Mouse (Mus musculus): ENCODE measurements around the gene Rufy2. TPM values are rescaled to one million over a fixed set of nuclear protein-coding genes. Genes with fewer than 3 reads are reported as not detected.

The Rufy2 gene
- polyA plus RNA-seq, 1 experiment = 22.4 TPM

DNA sequence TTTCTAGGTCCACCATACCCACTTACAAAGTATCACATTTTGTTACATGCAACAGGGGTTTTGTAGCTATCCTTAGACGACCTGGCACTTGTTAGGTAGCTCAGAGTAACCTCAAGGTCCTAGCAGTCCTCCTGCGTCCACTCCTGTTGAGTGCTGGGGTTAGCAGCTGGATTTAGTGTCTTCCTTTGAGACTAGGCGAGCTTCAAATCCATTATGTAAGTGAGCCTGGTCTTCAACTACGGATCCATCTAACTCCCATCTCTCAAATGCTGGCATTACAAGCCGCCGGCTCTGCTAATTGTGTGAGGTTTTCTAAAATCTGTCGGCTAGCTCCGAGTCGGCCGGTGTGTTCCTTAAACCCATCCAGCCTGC lies 370 bp upstream of the Rufy2 start:
- peak overlapping the region; percentile 41 for H3K4me3 ChIP-seq (ENCODE audit: insufficient read depth, low read length)
- H3K4me1 ChIP-seq (ENCODE audit: control insufficient read depth, insufficient read depth, low read length) = 0 out of 2 replicates have a peak, but pooled peaks cover 2% of the 10 kb centered on the region
- no peak overlapping the region for H3K27ac ChIP-seq (ENCODE audit: insufficient read depth, low read length)
- TF ChIP-seq POLR2A (IDR thresholded peaks at IDR 0.05; ENCODE audit: low read depth, low read length) (no peak), CTCF (IDR thresholded peaks at IDR 0.05; ENCODE audit: borderline replicate concordance, insufficient read depth, low read length) (no peak)

DNA sequence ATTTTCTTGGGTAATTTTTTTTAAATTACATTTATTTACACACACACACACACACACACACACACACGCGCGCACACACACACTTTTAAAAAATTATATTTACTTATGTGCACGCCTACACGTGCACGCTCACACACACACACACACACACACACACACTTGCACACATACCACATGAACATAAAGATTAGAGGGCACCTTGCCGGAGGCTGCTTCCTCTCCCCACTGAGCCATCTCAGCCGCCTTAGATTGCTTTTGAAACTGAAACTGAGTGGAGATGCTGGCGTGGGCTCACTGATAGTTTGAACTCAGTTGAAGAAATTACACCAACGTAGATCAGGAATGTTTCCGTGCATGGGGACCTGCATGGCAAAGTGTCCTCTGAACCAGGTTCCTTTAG lies 4.0 kb downstream of the Rufy2 start:
- TF ChIP-seq POLR2A (IDR thresholded peaks at IDR 0.05; ENCODE audit: low read depth, low read length) (no peak), CTCF (IDR thresholded peaks at IDR 0.05; ENCODE audit: borderline replicate concordance, insufficient read depth, low read length) (no peak)
- Histone ChIP-seq H3K4me3 (ENCODE audit: insufficient read depth, low read length) (no peak overlapping the region), H3K27ac (ENCODE audit: insufficient read depth, low read length) (no peak overlapping the region), H3K4me1 (ENCODE audit: control insufficient read depth, insufficient read depth, low read length) (0 out of 2 replicates have a peak, but pooled peaks cover 2% of the 10 kb centered on the region)

DNA sequence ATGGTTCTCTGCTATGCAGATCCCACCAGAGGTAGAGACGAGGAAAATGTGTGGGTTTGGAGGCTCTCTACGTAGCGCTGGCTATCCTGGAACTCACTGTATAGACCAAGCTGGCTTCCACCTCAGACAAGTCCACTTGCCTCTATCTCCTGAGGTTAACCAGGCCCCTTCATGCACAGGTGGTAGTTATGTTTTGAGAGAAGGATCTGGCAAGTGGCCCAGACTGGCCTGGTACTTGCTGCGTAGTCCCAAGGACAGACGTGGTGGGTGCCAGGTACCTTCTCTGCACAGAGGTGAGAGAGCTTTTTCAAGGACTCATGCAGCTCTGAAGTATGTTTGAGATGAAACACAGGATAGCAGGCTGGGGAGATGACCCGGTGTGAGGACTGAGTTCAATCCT lies 4.5 kb downstream of the Rufy2 start:
- H3K4me1 ChIP-seq (ENCODE audit: control insufficient read depth, insufficient read depth, low read length) = 0 out of 2 replicates have a peak, but pooled peaks cover 2% of the 10 kb centered on the region
- H3K27ac ChIP-seq (ENCODE audit: insufficient read depth, low read length) = no peak overlapping the region
- TF ChIP-seq CTCF (IDR thresholded peaks at IDR 0.05; ENCODE audit: borderline replicate concordance, insufficient read depth, low read length) (no peak), POLR2A (IDR thresholded peaks at IDR 0.05; ENCODE audit: low read depth, low read length) (no peak)
- H3K4me3 ChIP-seq (ENCODE audit: insufficient read depth, low read length) = no peak overlapping the region

DNA sequence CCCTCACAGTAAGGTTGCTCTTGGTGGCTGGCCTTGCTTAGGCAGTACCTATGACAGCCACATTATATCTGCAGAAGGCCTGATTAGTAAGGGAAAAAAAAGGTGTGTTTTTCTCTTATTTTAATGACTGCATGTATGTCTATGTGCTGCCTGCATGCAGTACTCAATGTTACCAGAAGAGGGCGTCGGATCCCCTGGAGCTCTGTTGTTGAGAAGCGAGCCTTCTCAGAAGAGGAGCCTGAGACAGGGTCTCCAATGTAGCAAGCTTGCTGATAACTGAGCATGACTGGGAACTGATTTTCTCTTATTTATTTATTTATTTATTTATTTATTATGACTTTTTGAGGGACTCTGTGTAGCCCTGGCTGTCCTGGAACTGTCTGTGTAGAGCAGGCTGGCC lies 7.3 kb downstream of the Rufy2 start:
- TF ChIP-seq CTCF (IDR thresholded peaks at IDR 0.05; ENCODE audit: borderline replicate concordance, insufficient read depth, low read length) = no peak
- H3K27ac ChIP-seq (ENCODE audit: insufficient read depth, low read length) = no peak overlapping the region
- no peak overlapping the region for H3K4me3 ChIP-seq (ENCODE audit: insufficient read depth, low read length)
- no peaks in the 10 kb centered on the region for H3K4me1 ChIP-seq (ENCODE audit: control insufficient read depth, insufficient read depth, low read length)

DNA sequence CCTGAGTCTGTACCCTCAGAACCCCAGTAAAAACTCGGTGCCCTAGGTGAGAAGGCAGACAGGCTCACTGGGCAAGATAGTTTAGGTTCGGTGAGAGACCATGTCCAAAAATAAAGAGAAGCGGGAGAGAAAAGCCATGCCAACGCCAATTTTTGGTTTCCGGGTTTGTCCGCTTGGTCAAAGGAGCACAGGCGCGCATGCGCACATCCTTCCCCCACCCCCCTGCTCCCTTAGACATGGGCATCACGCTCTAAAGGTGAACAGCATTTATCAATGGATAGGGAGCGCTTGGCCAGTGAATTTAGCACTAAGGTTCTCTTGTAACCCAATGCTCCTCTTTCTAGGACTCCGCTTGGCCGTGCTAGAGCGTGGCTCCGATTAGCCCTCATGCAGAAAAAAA lies 10.6 kb downstream of the Rufy2 start:
- Histone ChIP-seq H3K27ac (ENCODE audit: insufficient read depth, low read length) (no peak overlapping the region), H3K4me1 (ENCODE audit: control insufficient read depth, insufficient read depth, low read length) (no peaks in the 10 kb centered on the region), H3K4me3 (ENCODE audit: insufficient read depth, low read length) (no peak overlapping the region)
- no peak for TF ChIP-seq CTCF (IDR thresholded peaks at IDR 0.05; ENCODE audit: borderline replicate concordance, insufficient read depth, low read length)
- no peak for TF ChIP-seq POLR2A (IDR thresholded peaks at IDR 0.05; ENCODE audit: low read depth, low read length)

DNA sequence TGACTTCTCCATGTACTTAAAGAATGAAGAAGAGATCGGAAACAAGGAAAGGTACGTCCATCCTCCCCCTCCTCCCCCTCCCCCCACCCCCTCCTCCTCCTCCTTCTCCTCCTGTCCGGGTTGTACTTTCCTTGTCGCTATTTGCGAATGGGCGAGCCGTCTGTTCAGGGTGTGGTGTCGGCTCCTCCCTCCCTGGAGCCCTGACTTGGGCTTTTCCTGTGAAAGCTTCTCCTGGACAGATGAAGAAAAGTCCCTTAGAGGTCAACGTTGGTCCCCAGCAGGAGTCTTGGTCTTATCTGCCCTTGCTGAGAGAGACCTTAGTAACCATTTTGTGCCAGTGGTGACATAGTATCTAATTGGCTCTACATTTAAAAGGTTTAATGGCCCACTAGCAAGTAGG lies 14.0 kb downstream of the Rufy2 start:
- no peak overlapping the region for H3K4me3 ChIP-seq (ENCODE audit: insufficient read depth, low read length)
- no peaks in the 10 kb centered on the region for H3K4me1 ChIP-seq (ENCODE audit: control insufficient read depth, insufficient read depth, low read length)
- no peak overlapping the region for H3K27ac ChIP-seq (ENCODE audit: insufficient read depth, low read length)
- TF ChIP-seq POLR2A (IDR thresholded peaks at IDR 0.05; ENCODE audit: low read depth, low read length) (no peak), CTCF (IDR thresholded peaks at IDR 0.05; ENCODE audit: borderline replicate concordance, insufficient read depth, low read length) (no peak)

DNA sequence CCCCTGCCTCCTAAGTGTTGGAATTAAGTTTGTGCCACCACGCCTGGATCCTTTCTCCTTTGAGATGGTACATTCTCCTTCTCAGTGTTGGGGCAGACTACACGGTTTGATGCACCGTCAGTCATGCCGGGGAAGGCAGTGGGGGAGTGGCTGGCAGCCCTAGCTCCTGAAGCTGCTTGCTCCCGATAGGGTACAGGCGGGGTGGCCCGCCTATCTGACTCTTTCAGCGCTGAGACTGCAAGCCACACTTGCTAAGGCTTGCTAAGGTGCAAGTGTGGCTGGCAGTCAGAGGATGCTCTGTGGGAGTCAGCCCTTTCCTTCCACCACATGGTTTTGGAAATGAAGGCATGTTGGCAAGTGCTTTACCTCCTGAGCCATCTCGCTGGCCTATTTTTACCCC lies 20.6 kb downstream of the Rufy2 start:
- Histone ChIP-seq H3K4me1 (ENCODE audit: control insufficient read depth, insufficient read depth, low read length) (no peaks in the 10 kb centered on the region), H3K4me3 (ENCODE audit: insufficient read depth, low read length) (no peak overlapping the region), H3K27ac (ENCODE audit: insufficient read depth, low read length) (no peak overlapping the region)
- TF ChIP-seq POLR2A (IDR thresholded peaks at IDR 0.05; ENCODE audit: low read depth, low read length) = no peak
- no peak for TF ChIP-seq CTCF (IDR thresholded peaks at IDR 0.05; ENCODE audit: borderline replicate concordance, insufficient read depth, low read length)

DNA sequence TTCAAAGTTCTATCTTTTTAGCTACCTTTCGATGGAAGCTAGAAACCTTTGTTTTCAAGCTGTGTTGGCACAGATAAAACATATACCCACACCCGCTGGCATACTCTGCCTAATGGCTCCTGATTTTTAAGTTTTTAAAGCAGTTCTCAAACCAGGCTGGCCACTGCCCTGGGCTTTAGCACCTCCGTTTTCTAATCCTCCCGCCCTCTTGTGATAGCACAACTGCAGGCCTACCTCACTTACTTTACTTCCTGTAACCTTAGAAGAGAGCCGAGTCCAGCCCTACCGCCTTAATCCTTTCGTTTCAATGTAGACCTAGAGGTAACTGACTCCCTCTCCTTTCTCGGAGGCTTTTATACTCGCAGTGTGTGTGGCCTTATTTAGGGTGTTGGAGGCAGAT lies 23.2 kb downstream of the Rufy2 start:
- H3K27ac ChIP-seq (ENCODE audit: insufficient read depth, low read length) = no peak overlapping the region
- TF ChIP-seq CTCF (IDR thresholded peaks at IDR 0.05; ENCODE audit: borderline replicate concordance, insufficient read depth, low read length) (no peak), POLR2A (IDR thresholded peaks at IDR 0.05; ENCODE audit: low read depth, low read length) (no peak)
- H3K4me1 ChIP-seq (ENCODE audit: control insufficient read depth, insufficient read depth, low read length) = no peaks in the 10 kb centered on the region
- H3K4me3 ChIP-seq (ENCODE audit: insufficient read depth, low read length) = no peak overlapping the region

DNA sequence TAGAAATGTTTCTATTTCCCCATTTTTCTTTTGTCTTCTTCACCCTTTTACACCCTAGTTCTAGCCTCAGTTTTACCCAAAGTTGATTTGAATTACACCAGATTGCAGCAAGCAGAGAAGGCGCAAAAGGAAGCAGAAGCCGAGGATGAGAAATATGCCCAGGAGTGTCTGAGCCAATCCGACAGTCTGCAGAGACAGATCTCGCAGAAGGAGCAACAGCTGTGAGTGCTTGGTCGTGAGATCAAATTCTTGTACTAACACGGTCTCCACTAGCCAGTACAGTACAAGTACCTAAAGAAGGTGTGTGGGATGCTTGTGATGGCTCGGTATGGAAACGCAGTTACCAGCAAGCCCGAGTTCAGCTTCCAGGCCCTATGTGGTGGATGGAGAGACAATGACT lies 24.5 kb downstream of the Rufy2 start:
- H3K4me1 ChIP-seq (ENCODE audit: control insufficient read depth, insufficient read depth, low read length) = no peaks in the 10 kb centered on the region
- H3K4me3 ChIP-seq (ENCODE audit: insufficient read depth, low read length) = no peak overlapping the region
- no peak overlapping the region for H3K27ac ChIP-seq (ENCODE audit: insufficient read depth, low read length)
- TF ChIP-seq CTCF (IDR thresholded peaks at IDR 0.05; ENCODE audit: borderline replicate concordance, insufficient read depth, low read length) (no peak), POLR2A (IDR thresholded peaks at IDR 0.05; ENCODE audit: low read depth, low read length) (no peak)

DNA sequence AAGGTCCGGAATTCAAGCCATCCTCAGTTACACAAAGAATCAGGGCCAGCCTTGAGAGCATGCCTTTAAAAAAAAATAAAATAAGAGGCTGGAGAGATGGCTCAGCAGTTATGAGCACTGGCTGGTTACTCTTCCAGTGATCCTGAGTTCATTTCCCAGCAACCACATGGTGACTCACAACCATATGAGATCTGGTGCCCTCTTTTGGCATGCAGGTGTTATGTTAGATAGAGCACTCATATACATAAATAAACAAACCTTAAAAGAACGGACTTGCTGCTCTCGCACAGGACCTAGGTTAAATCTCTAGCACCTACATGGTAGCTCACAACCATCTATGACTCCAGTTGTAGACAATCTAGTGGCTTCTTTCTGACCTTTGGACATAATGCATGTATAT lies 28.2 kb downstream of the Rufy2 start:
- TF ChIP-seq POLR2A (IDR thresholded peaks at IDR 0.05; ENCODE audit: low read depth, low read length) (no peak), CTCF (IDR thresholded peaks at IDR 0.05; ENCODE audit: borderline replicate concordance, insufficient read depth, low read length) (no peak)
- Histone ChIP-seq H3K27ac (ENCODE audit: insufficient read depth, low read length) (no peak overlapping the region), H3K4me3 (ENCODE audit: insufficient read depth, low read length) (no peak overlapping the region), H3K4me1 (ENCODE audit: control insufficient read depth, insufficient read depth, low read length) (peaks cover 5% of the 10 kb centered on the region; the same call in 1 of the 2 replicates)

DNA sequence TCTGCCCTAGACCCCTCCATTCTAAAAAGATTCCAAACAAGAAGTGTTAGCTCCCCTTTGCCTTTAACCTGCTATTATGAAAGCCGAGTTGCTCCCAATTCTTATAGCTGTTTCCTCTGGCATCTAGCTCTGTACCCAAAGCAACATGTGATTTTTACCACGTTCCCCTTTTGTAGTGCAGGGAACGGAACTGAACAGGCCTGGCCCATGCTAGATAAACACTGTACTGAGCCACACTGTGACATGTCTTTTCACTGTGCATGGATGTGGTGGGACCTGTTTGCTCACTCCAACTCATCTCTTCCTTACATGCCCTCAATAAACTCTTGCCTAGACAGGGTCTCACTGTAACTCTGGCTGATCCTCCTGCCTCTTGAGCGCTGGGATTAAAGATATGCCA lies 30.2 kb downstream of the Rufy2 start:
- TF ChIP-seq CTCF (IDR thresholded peaks at IDR 0.05; ENCODE audit: borderline replicate concordance, insufficient read depth, low read length) (no peak), POLR2A (IDR thresholded peaks at IDR 0.05; ENCODE audit: low read depth, low read length) (no peak)
- Histone ChIP-seq H3K27ac (ENCODE audit: insufficient read depth, low read length) (peak overlapping the region; percentile 95; the same call in 1 of the 2 replicates), H3K4me1 (ENCODE audit: control insufficient read depth, insufficient read depth, low read length) (peaks cover 5% of the 10 kb centered on the region; the same call in 1 of the 2 replicates), H3K4me3 (ENCODE audit: insufficient read depth, low read length) (no peak overlapping the region)
